Mouse (Mus musculus) CH12.LX (cell line): ENCODE measurements around the gene Smarcd1. TPM values are rescaled to one million over a fixed set of nuclear protein-coding genes. Genes with fewer than 3 reads are reported as not detected.

Source experiments
- DNase-seq: peaks from one replicate; pipeline ENCODE4 v3.0.0-alpha.2; 2013; ENCODE audit errors: extremely low read depth
- H3K27ac ChIP-seq: 2 replicates; pipeline ENCODE4 v1.5.1; 2012; ENCODE audit warnings: low read depth, mild to moderate bottlenecking, control low read depth, moderate library complexity; ENCODE audit not compliant: insufficient read depth
- H3K27me3 ChIP-seq: replicated peaks from 2 replicates; pipeline ENCODE3; 2012; ENCODE audit warnings: inconsistent platforms
- H3K36me3 ChIP-seq, 2 experiments: replicated peaks in 1 of 2; 2 replicates each; pipeline versions ENCODE3 to v1.6.1; 2012; ENCODE audit warnings: inconsistent platforms in 1 of 2, low read length in 1 of 2, mild to moderate bottlenecking in 1 of 2, mixed read lengths in 1 of 2, moderate library complexity in 1 of 2; ENCODE audit not compliant: control insufficient read depth in 1 of 2, insufficient read depth in 1 of 2
- H3K4me1 ChIP-seq, 2 experiments: 2 replicates each; pipeline ENCODE4 v1.6.1; 2012; ENCODE audit warnings: inconsistent platforms in 1 of 2, moderate library complexity in 1 of 2; ENCODE audit not compliant: insufficient read depth in 2 of 2, control insufficient read depth in 1 of 2
- H3K4me2 ChIP-seq: 2 replicates; pipeline ENCODE4 v1.6.1; 2012; ENCODE audit warnings: low read depth, mild to moderate bottlenecking, control low read depth; ENCODE audit not compliant: poor library complexity, insufficient read depth, severe bottlenecking
- H3K4me3 ChIP-seq, 3 experiments: fragments of 150-350 bp in 1 of 3; sonication (generic) in 1 of 3; replicated peaks in 1 of 3; 2 replicates each; pipeline versions ENCODE3 to v1.5.1; 2011 to 2012; ENCODE audit warnings: low read depth in 2 of 3, low read length in 2 of 3, mild to moderate bottlenecking in 2 of 3, moderate library complexity in 2 of 3, control low read depth in 1 of 3, improper control_type of control experiment in 1 of 3, inconsistent platforms in 1 of 3, mixed read lengths in 1 of 3; ENCODE audit not compliant: poor library complexity in 1 of 3
- H3K79me2 ChIP-seq: replicated peaks from 2 replicates; pipeline ENCODE4 v1.6.1; 2012; ENCODE audit warnings: mild to moderate bottlenecking, moderate library complexity; ENCODE audit not compliant: control insufficient read depth, poor library complexity, insufficient read depth, severe bottlenecking; ENCODE audit errors: extremely low read depth
- H3K9ac ChIP-seq: 2 replicates; pipeline ENCODE4 v1.6.1; 2012; ENCODE audit warnings: low read depth, mild to moderate bottlenecking, control low read depth, moderate library complexity; ENCODE audit not compliant: insufficient read depth
- H3K9me3 ChIP-seq: replicated peaks from 2 replicates; pipeline ENCODE3; 2012; ENCODE audit warnings: low read length, inconsistent platforms, mixed read lengths
- CHD1 ChIP-seq: IDR thresholded peaks from 2 replicates; pipeline ENCODE4 v1.6.1; 2012; ENCODE audit warnings: low read depth, low read length, improper control_type of control experiment, inconsistent platforms
- CHD2 ChIP-seq: IDR thresholded peaks from 2 replicates; pipeline ENCODE4 v1.6.1; 2011; ENCODE audit warnings: low read length, improper control_type of control experiment
- CTCF ChIP-seq, 2 experiments: IDR thresholded peaks in 1 of 2; conservative IDR thresholded peaks in 1 of 2; 2 replicates each; pipeline ENCODE4 v1.5.1; 2011 to 2012; ENCODE audit warnings: low read depth in 2 of 2, low read length in 2 of 2, improper control_type of control experiment in 1 of 2, inconsistent platforms in 1 of 2, mild to moderate bottlenecking in 1 of 2, moderate library complexity in 1 of 2
- ELF1 ChIP-seq: IDR thresholded peaks from 2 replicates; pipeline ENCODE4 v1.6.1; 2014; ENCODE audit warnings: low read depth, mild to moderate bottlenecking, inconsistent platforms, low read length, improper control_type of control experiment
- EP300 ChIP-seq: IDR thresholded peaks from 2 replicates; pipeline ENCODE4 v1.6.1; 2011; ENCODE audit warnings: low read length, improper control_type of control experiment
- ETS1 ChIP-seq: conservative IDR thresholded peaks from 2 replicates; pipeline ENCODE4 v1.6.1; 2012; ENCODE audit warnings: low read depth, mild to moderate bottlenecking, inconsistent platforms, low read length, improper control_type of control experiment, moderate library complexity
- GABPA ChIP-seq: IDR thresholded peaks from 2 replicates; pipeline ENCODE4 v1.6.1; 2012; ENCODE audit warnings: low read depth, low read length, improper control_type of control experiment, inconsistent platforms; ENCODE audit not compliant: insufficient replicate concordance
- JUN ChIP-seq: IDR thresholded peaks from 2 replicates; pipeline ENCODE4 v1.6.1; 2011; ENCODE audit warnings: low read depth, mild to moderate bottlenecking, low read length, improper control_type of control experiment, moderate library complexity; ENCODE audit not compliant: insufficient read depth
- KAT2A ChIP-seq: IDR thresholded peaks from 2 replicates; pipeline ENCODE4 v1.6.1; 2012; ENCODE audit warnings: low read length, improper control_type of control experiment, inconsistent platforms; ENCODE audit not compliant: insufficient replicate concordance
- MYC ChIP-seq: IDR thresholded peaks from 2 replicates; pipeline ENCODE4 v1.6.1; 2011; ENCODE audit warnings: low read depth, mild to moderate bottlenecking, improper control_type of control experiment, low read length
- NELFE ChIP-seq: IDR thresholded peaks from 2 replicates; pipeline ENCODE4 v1.6.1; 2011; ENCODE audit warnings: low read depth, low read length, improper control_type of control experiment
- NRF1 ChIP-seq: IDR thresholded peaks from 2 replicates; pipeline ENCODE4 v1.6.1; 2014; ENCODE audit warnings: low read depth, mild to moderate bottlenecking, inconsistent platforms, low read length, improper control_type of control experiment, moderate library complexity
- PAX5 ChIP-seq: IDR thresholded peaks from 2 replicates; pipeline ENCODE4 v1.6.1; 2012; ENCODE audit warnings: low read length, inconsistent platforms, mixed read lengths
- SIN3A ChIP-seq: IDR thresholded peaks from 2 replicates; pipeline ENCODE4 v1.6.1; 2012; ENCODE audit warnings: low read length, improper control_type of control experiment, inconsistent platforms
- SMC3 ChIP-seq: IDR thresholded peaks from 2 replicates; pipeline ENCODE4 v1.6.1; 2011; ENCODE audit warnings: low read depth, low read length, improper control_type of control experiment
- TBP ChIP-seq: conservative IDR thresholded peaks from 2 replicates; pipeline ENCODE4 v1.6.1; 2011; ENCODE audit warnings: low read depth, low read length, improper control_type of control experiment
- UBTF ChIP-seq: IDR thresholded peaks from 2 replicates; pipeline ENCODE4 v1.6.1; 2012; ENCODE audit warnings: low read depth, mild to moderate bottlenecking, inconsistent platforms, low read length, improper control_type of control experiment, moderate library complexity
- USF1 ChIP-seq: IDR thresholded peaks from 2 replicates; pipeline ENCODE4 v1.6.1; 2014; ENCODE audit warnings: low read depth, mild to moderate bottlenecking, inconsistent platforms, low read length, improper control_type of control experiment
- ZMIZ1 ChIP-seq: IDR thresholded peaks from 2 replicates; pipeline ENCODE4 v1.6.1; 2012; ENCODE audit warnings: low read depth, mild to moderate bottlenecking, inconsistent platforms, low read length, improper control_type of control experiment
- dilution Hi-C: fragments of 300-500 bp; cut with MboI; formaldehyde crosslinking; loops from 2 replicates; pipeline ENCODE4 v1.14.3; 2020; ENCODE audit warnings: low sequenced_read_pairs; ENCODE audit not compliant: extremely low pct_unique_long_range_greater_than_20kb, extremely low pct_ligation_motif_present
- in situ Hi-C: fragments of 300-500 bp; cut with MboI; formaldehyde crosslinking; loops from 3 replicates; pipeline ENCODE4 v1.14.3; 2019; ENCODE audit warnings: low sequenced_read_pairs, low pct_ligation_motif_present, low pct_unique_long_range_greater_than_20kb, mixed read lengths
- polyA plus RNA-seq: library from polyadenylated mRNA; unstranded; fragments of >175 nt; gene quantifications from 2 replicates; pipeline ENCODE4 v1.2.1, GENCODE M21; 2012; ENCODE audit warnings: low read depth; ENCODE audit not compliant: insufficient read length
- total RNA-seq, 2 experiments: library from RNA; depleted of rRNA; stranded (reverse); fragments of 300-350 nt in 1 of 2; fragments of >200 nt in 1 of 2; gene quantifications; 2 replicates each; pipeline ENCODE4 v1.2.3; 2012 to 2014

Gene Smarcd1
- total and polyA plus RNA-seq, 3 experiments: 12.5 to 69.9 (median 17.9) TPM

DNA sequence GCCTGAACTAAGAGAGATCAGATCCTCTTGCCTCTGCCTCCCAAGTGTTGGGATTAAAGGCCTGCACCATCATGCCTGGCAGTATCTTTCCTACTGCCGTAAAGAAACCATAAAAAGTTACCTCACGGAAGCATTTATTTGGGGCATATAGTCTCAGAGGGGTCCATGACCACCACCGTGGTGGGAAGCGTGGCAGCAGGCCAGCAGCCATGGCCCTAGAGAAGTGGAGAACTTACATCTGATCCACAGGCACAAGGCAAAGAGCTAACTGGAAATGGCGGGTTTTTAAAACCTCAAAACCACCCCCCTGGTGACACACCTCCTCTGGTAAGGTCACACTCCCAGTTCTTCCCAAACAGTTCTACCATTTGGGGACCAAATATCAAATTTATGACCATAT, 26.3 kb downstream of the Smarcd1 start:
- Histone ChIP-seq H3K9me3 (peaks cover 4% of the 10 kb centered on the region), H3K4me1 (peaks cover 4 to 23% of the 10 kb centered on the region in 2 experiments; a peak in 2 of 4 replicates), H3K27me3 (no peaks in the 10 kb centered on the region), H3K36me3 (peaks cover 16 to 56% of the 10 kb centered on the region in 2 experiments), H3K27ac (no peak overlapping the region), H3K9ac (no peak overlapping the region), H3K4me2 (no peak overlapping the region), H3K79me2 (peaks cover 11% of the 10 kb centered on the region; the same call in 1 of the 2 replicates), H3K4me3 (no peak overlapping the region)
- no peak for TF ChIP-seq JUN
- TF ChIP-seq USF1: no peak
- no peak for TF ChIP-seq TBP
- no peak for TF ChIP-seq PAX5
- TF ChIP-seq KAT2A: no peak
- no peak for TF ChIP-seq ZMIZ1
- TF ChIP-seq EP300: no peak
- no peak for TF ChIP-seq CHD2
- no peak for TF ChIP-seq MYC
- no peak for TF ChIP-seq CHD1
- TF ChIP-seq GABPA: no peak
- TF ChIP-seq UBTF: no peak
- TF ChIP-seq NELFE: no peak
- TF ChIP-seq ETS1: no peak
- TF ChIP-seq ELF1: no peak
- dilution Hi-C loops (no loop called here), in situ Hi-C loops (loop anchor here (5.0 kb wide), 2 partner anchors 44 to 179 kb away; partner anchors contain the start of gene Cers5)
- no peak for DNase-seq

DNA sequence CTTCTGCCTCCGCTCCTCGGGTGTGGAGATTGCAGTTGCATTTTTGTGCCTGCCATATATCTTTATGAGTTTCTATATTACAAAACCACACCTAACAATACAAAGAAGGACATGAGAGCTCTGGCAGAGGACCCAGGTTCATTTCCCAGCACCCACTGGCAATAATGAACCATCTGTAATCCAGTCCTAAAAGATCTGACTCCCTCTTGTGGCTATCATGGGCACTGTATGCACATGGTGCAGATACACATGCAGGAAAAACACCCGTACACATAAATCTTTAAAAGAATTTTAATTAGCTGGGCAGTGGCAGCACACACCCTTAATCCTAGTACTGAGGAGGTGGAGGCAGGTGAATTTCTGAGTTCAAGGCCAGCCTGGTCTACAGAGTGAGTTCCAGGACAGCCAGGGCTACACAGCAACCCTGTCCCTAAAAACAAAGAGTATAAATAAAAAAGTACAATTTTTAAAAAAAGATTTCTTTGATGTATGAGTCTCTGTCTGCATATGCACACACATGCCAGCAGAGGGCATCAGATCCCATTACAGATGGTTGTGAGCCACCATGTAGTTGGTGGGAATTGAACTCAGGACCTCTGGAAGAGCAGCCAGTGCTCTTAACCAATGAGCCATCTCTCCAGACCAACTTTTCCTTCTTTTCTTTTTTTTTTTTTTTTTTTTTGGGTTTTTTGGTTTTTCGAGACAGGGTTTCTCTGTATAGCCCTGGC, 27.3 kb downstream of the Smarcd1 start:
- Histone ChIP-seq H3K4me3 (no peak overlapping the region), H3K27ac (no peak overlapping the region), H3K36me3 (peaks cover 16 to 55% of the 10 kb centered on the region in 2 experiments), H3K9me3 (peaks cover 4% of the 10 kb centered on the region), H3K4me1 (peaks cover 4 to 18% of the 10 kb centered on the region in 2 experiments; a peak in 2 of 4 replicates), H3K4me2 (no peak overlapping the region), H3K9ac (no peak overlapping the region), H3K79me2 (peaks cover 11% of the 10 kb centered on the region; the same call in 1 of the 2 replicates), H3K27me3 (no peaks in the 10 kb centered on the region)
- dilution Hi-C loops: no loop called here
- in situ Hi-C loops: loop anchor here (5.0 kb wide), 2 partner anchors 43 to 178 kb away; partner anchors contain the start of gene Cers5
- DNase-seq: no peak
- TF ChIP-seq SMC3: peak; percentile 8; the same call in 1 of the 2 replicates
- no peak for TF ChIP-seq NRF1
- peak in 1 of 2 experiments; percentile 26; a peak in 2 of 4 replicates for TF ChIP-seq CTCF (conservative IDR thresholded peaks at IDR 0.05 in 1 of 2, IDR thresholded peaks at IDR 0.05 in 1 of 2; ENCODE audit: low read depth in 2 of 2, low read length in 2 of 2)
- no peak for TF ChIP-seq SIN3A
